Mouse (Mus musculus) c-Kit-negative CD71-positive TER-119-positive erythroid progenitor cells, embryonic 14.5 days (primary cell): ENCODE data around the gene Fxyd6.

ENCODE experiments used
- DNase-seq: peaks from one replicate; pipeline ENCODE4 v3.0.0-alpha.2; 2013; ENCODE audit warnings: low read depth, low spot score

The Fxyd6 gene

DNA sequence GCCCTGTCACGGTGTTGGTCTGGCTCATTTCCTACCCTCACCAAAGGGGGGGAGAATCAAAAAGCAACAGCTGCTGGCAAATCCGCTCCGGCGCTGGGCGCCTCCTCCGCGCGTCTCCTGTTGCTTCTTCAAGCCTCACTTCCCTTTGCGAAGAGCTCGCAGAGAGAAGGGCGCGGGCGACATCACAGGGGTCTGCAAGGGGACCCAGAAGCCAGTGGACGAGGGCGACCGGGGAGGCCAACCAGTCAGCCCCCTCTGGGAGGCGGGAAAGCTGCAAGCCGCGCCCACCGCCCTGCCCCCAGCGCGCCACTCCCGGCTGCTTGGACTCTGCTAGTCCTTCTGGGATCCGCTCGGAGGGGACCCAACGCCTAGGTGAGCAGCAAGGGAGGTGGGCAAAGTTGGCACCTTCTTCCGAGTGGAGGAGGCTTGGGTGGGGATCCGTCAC is at the start of gene Fxyd6:
Gene Fxyd6, plus strand, starts transcription at position 69 of the 445 bp plus-strand sequence.
- no peak for DNase-seq

DNA sequence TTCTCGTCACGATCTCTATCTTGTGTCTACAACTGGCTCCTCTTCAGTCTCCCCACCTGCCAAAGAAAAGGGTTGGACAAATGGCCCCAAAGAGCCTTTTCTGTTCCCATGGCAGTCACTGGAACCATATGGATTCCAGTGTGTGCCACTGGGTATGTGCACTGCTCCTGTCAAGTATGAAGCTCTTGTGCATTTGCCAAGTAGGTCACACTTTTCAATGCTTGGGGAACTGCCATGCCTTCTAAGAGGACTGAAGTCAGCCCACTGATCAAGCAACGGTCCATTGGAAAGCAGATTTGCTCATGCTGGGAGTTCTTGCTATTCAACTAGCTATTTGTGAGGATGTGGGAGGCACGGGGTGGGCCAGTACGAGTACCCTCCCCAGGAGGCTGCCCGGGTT is 48.5 kb upstream of the Fxyd6 start:
- no peak for DNase-seq

DNA sequence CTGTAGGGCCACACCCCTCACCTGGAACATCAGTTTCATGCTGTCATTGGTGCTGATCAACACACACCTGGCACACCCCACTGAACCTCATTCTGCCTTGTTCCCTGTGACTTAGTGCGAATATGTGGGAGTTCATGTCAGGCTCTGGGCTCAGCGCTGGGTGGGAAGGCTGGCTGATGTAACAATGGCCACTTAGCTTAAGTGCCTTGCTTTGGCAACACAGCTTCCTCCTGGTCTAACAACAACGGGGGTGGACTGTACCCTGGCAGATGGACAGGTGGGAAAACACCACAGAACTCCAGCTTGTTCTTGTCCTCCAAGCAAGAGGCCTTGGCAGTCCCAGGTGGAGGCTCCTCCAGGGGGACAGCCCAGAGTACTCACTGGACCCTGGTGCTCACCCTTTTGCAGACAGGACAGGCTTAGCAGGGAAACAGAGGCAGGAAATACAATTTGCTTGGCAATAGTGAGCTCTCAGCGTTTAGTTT is 48.0 kb upstream of the Fxyd6 start:
- DNase-seq, result no peak

DNA sequence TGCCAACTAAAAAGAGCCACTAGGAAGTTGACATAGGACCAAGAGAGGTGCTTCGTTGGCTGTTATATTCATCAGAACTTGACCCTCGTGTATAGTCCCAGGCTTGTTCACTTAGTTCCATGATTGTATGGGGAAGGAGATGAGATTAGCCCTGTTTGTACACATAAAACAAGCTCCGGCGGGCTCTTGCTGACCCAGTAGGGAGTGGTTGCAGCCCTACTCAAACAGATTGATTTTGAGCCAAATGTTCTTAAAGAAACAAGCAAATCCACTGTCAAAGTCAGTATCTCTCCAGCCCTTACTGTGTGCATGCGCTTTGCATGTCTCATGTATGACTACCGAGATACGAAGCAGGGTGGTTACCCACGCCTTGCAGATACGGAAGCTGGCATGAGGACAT is 43.6 kb upstream of the Fxyd6 start:
- no peak for DNase-seq

DNA sequence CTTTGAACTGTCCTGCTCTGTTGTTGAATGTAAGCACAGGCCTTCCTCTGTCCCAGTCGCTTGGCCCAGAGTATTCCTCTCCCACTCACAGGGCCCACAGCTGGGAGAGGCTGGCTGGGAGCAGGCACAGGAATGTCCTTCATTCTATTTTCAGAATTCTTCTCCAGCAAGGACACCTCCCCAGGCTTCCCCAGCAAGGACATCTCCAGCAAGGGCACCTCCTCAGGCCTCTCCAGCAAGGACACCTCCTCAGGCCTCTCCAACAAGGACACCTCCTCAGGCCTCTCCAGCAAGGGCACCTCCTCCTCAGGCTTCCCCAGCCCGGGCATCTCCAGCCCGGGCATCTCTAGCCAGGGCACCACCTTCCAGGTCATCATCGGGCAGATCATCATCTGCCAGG is 41.7 kb upstream of the Fxyd6 start:
- no peak for DNase-seq

DNA sequence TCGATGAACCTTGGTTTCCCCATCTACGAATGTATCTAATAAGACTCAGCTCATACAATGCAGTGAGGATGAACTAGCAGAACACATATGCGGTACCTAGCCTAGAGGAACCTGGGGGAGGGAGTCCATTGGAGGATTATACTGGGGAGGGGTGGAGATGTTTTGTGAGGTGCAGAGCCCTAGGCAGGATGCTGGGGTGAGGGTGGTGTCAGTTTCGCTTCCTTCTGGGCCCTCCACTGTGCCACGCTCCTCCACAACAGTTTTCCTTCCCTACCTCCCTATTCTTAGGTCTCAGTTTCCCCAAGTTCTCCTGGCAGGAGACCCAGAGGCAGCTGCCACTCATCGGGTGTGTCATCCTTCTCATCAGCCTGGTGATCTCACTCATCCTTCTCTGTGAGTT is 40.4 kb upstream of the Fxyd6 start:
- DNase-seq, result no peak

DNA sequence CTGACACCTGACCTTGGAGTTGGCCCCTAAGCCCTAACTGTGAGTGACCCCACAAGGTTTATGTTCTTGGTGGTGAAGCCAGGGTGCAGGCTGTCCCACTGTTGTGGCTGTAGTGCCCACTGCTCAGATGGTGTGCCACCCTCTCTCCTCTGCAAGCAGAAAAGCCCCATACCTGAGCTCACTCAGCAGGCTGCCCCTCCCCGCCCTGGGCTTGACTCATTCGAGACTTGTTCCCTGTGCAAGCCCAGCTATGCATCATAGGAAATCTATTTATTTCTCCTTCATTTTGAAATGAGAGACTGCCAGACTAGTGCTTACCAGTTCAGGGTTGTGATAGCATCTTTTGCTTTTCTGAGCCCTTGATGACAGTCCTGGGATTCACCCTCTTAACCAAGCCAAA is 32.6 kb upstream of the Fxyd6 start:
- no peak for DNase-seq

DNA sequence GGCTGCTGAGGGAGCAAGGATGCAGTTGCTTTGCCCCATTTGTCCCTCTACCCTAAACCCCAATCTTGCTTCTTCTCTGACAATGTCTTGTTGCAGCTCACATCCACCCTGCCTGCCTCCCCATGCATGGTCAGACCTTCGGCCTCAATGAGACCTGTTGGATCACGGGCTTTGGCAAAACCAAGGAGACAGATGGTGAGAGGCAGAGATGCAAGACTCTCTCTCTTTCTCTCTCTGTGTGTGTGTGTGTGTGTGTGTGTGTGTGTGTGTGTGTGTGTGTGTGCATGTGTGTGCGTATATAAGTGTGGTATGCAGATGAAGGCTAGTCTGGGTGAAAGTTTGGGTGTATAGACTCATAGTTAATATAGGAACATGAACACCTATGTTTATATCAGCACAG is 26.9 kb upstream of the Fxyd6 start:
- DNase-seq, result no peak

DNA sequence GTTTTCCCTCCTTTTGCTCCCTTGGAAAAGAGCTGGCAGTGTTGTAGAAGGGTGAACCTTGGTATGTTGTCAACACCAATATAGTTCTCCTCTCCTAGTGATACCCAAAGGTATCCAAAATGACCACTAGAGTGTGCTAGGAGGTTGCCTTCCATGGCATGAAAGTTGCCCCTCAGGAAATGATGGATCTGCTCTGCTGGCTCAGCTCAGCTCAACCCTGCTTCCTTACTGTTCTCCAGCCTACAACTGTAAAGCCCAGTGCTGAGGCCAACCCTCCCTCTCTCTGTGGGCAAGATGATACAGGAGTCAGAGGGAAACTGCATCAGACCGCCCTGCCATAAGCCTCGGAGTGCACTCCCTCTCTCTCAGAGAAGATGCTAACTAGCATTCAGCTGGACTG is 24.5 kb upstream of the Fxyd6 start:
- DNase-seq, result no peak

DNA sequence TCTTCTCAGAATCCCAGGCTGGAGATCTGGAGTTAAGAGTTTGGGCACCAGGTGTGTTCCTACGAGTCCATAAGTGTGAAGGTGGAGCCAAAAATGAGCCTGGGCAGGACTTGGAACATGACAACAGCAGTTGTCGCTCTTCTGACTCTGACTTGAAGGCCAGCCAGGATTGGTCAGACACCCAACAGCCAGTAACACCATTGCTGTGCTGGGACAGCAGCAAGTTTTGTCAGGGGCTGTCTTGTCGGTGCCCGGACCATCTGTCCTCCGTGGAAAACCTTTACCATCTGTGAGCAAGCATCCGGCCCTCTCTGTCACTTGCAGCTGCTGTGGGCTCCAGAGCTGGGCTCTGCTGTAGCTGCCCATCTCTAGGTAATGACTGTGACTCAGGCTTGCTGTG is 23.7 kb upstream of the Fxyd6 start:
- DNase-seq, result no peak

DNA sequence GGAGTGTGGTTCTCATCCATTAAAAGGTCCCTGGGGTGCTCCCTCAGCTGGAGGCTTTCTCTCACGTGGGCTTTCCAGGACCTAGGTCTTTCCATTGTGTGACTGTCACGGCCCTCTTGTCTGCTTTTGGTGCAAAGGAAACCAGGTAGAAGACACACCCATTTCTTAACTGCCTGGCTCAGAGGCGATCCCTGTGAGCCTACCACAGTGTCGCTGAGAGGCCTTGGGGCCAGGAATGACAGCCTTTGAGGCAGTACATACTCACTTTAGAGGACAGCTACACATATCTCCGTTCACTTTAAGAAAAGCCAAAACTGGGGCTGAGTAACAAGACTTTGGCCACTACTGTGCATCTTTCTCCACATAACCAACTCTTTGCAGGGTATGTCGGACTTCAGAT is 21.4 kb upstream of the Fxyd6 start:
- DNase-seq, result no peak

DNA sequence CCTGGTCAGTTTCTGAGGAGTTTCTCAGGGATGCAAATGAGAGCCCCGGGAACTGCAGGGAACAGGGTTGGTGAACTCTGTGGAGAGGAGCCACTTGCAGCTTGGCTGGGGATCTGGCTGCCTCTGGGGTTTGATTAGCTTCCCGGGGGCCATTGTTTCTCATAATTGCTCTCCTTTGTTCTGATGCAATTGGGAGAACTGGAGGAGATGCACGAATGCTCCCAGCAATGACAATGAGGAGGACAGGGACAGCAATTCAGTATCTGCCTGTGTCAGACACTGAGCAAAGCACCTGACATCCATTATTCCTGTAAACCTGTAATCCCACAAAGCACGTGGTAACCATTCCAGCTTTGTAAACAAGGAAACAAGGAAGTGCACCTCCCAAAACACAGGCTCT is 20.8 kb upstream of the Fxyd6 start:
- no peak for DNase-seq

DNA sequence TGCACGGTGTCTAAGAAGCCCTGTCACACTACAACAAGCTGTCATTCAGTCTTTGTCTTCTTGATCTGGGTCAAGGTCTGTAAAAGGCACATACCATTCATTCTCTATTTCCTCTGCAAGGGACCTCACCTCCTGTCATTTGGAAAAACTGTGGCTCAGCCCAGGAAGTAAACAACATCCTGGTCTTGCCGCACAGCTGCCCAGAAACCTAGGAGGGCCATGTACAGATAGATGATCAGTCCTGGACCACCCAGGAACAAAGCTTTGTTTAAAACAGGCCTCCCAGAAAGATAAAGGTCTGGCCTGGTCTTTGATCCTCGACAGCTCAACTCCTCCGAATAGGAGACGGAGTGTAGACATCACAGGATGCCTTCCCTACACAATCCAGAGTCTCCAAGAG is 20.1 kb upstream of the Fxyd6 start:
- no peak for DNase-seq

DNA sequence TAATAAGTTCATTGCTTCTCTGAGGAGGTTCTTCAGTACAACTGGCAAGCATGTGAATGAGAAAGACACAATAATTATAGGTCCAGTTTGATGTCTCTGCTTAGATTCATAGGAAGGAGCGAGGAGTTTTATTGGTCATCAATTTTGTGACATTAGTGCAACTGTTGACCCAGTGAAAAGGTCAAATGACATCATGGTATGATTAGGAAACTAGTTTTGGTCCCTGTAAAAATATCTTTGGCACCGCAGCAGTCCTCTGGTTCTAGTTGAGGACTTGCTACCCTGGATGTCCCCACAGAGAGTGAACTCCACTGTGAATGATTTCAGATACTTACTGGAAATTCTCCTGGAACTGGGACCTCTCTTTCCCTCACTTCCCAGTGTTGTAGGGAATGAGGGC is 14.8 kb upstream of the Fxyd6 start:
- DNase-seq, result no peak

DNA sequence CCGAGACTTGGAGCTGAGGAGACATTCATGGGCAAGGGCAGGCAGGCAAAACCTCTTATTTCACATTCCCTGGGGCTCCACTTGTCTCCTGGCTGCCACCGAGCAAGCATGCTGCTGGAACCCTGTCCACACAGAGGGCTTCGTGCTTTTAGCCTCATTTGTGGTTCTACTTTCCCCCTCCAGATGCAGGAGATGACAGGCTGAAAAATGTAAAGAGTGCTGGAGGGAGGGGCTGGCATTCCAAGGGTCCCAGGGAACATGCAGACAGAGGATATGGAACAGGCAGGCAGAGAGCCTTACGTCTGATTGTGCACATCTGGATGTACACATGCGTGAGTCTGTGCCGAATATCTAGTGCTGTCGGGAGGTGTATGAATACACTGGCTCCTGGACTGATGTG is 11.6 kb upstream of the Fxyd6 start:
- DNase-seq, result no peak

DNA sequence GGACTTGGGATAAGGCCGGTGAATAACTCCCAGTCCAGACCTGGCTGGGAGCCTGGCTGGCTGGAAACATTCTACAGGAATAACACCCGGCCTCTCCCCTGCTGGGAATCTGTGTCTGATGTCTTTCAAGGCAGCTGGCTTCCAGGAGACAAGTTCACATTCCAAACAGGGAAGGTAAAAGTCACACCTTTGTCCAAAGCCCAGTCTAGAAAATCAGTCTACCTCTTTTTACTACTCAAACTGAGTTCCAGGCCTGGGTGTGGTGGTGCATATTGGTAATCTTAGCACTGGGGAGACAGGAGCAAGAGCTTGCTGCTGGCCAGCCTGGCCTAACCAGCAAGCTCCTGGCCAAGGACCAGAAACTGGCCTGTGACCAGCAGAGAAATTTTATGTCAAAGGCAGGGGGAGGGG is 7.9 kb upstream of the Fxyd6 start:
- no peak for DNase-seq

DNA sequence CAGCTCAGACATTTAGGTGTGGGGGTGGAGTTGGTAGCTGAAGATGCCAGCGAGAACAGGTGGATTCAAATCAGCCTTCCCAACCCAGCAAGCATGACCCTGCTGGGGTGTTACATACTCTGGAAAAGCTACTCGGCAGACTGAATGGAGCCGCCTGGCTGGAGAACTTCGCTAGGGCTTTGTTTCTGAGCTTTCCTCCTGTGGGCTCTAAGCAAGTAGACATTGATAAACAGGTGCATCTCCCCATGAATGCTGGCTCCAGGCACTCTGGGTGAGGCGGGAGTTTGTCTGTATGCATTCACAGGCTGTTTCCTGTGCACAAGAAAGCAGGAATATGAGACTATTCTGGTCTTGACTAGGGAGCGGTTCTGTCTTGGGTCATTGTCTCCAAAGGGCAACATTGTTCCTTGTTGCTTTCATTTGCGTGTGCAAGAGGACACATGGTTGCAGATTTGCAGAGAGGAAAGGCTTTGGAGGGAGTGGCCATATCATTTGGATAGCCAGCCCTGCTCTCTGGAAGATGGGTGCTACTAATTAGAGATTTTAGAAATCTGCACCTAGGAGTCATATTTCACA is 6.3 kb upstream of the Fxyd6 start:
- no peak for DNase-seq

DNA sequence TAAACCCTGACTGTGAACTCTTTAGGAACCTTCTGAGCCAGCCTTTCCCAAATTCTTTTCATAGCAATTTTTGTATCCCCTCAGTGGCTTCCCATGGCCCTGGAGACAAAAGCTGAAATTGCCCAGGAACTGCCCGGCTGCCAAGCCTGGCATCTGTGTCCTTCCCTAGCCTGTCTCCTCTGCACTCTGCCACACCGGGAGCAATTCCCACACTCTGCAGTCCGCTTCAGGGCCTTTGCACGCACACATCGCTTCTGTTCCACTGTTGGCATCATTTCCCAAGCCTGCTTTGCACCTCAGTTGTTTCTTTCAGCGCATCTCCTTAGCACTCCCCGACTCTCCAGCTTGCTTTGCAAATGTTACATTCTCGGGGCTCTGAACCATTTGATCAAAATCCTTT is 2.3 kb upstream of the Fxyd6 start:
- no peak for DNase-seq

DNA sequence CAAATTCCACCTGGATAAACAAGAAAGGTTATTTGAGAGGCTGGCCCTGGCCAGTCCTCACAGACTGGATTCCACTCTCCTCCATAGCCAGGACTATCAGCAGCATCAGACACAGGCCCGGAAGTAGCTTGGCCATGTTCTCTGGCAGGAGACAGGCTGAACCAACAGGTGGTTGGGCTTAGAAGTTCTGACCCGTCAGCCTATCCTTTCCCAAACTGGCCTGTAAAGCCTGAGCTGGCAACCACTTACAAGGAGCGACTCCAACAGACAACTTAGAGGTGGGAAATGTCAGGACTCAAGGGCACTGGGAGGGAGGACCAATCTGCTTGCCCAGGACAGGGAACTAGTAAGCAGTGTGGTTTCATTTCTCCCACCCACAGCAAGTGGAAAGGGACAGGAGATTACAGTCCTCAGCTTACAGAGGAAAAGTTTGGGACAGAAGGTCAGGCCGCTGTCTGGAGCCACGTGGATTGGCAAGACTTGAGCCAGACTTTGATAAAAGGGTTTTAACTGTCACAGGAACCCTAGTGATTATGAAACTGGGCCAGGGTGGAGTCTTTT is 1.6 kb upstream of the Fxyd6 start:
- DNase-seq, result no peak

DNA sequence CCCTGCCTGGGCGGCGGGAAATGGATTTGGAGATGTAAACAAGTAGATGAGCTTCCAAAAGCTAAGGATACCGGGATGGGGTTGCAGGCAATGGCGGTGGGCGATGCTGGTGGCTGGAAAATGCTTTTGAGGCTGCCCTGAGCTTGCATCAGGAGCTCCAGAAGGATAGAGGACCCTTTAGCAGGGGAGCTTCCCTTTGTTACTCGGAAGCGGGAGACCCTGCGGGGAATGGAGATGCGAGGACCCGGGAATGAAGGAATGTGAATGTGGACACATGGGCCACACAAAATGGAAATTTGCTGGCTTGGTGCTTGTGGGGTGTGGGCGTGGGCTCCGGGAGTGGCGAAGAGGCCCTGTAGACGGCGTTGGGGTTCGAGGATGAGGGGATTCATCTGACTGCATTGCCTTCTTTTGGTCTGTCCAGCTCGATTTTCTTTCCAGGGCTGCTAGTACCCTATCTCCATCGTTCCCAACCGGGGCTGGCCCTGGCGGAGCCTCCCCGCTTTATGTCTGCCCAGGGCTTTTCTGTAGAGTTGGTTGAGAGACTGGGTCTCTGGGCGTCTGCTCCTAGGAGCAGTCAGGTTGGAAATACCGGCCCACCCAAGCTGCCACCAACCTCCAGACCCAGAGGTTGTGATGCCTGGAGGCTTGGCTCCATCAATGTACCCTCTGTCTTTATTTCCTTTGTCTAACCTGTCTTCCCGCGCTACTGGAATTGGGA is 791 bp downstream of the Fxyd6 start:
- DNase-seq, result no peak

DNA sequence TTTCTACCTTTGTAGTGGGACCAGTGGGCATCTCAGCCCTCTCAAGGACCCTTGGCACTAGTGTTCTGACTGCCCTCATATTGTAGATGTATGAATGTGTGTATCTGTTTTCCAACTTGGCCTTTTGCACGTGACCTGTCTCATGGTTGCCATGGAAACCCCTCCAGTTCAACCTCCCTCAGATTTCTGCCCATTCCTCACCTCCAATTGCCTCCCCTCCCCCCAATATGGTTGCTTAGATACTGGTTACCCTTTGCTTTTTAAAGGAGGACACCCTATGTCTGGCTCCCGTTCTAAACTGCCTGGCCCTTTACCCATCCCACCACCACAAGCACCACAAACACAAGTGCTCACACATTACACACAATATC is 1.3 kb downstream of the Fxyd6 start:
- no peak for DNase-seq

DNA sequence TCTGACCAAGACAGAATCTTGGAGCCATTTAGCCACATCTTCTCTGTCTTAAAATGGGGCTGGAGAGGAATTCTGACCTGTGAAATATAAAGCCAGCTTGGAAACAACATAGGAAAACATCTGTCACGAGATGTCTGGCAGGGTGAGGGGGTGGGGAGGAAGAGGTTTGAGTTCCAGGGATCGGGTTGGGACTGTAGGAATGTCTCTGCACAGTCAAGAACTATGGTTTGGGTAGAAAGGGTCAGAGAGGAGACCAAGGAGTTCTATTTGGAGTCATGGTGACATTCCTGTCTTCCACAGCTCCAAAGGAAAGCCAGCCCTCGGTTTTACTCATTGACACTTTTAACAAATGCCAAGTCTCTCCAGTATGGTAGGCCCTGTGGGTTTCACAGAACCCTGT is 3.9 kb downstream of the Fxyd6 start:
- no peak for DNase-seq

DNA sequence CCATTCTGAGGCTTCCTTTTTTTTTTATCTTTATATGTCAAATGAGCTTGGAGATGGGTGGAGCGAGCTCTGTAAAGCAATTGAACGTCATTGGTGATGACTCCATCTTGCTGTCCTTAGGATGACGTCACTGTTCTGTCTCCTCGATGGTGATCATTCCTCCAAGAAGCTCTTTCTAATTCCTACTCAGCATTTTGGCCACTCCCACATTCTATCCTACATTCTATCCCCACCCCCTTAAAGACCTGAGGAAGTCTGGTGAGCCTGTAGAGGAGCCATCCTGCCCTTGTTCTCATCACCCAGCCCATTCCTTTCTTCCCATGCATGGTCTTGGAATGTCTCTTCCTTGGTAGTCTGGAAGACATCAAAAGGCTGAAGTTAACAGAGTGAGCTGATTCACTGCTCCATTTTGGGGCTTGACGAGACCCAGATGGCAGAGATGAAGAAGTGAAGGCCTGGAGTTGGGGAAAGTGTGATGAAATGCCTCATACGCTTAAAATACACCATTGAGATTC is 5.1 kb downstream of the Fxyd6 start:
- no peak for DNase-seq
